9 mouse cellular contexts compared by ENCODE assay signal in genomic region chr3:153689793-153690291, GRCm38 (mm10). TPM values are rescaled to one million over a fixed set of nuclear protein-coding genes. Genes with fewer than 3 reads are reported as not detected.
DNase-seq lines count a peak whose midpoint lies in the region; ATAC-seq lines count a peak whose summit lies in the region.
"Had no signal": no experiment of that assay in that cellular context is flagged by ENCODE, and none has a peak within 500 bp of the region (broad histone marks: within the 10 kb centered on the region; RNA-seq: fewer than 3 reads in every experiment).

No protein-coding gene starts in this region.

- H3K27me3 ChIP-seq in heart, embryonic 15.5 days = no peaks in the 10 kb centered on the region
- no peaks in the 10 kb centered on the region for H3K27me3 ChIP-seq in limb, embryonic 15.5 days
- H3K27me3 ChIP-seq: neural tube, embryonic 12.5 days had no signal

- H3K4me1 ChIP-seq in heart, embryonic 15.5 days (replicated peaks) = peaks cover 33% of the 10 kb centered on the region
- H3K4me1 ChIP-seq in limb, embryonic 15.5 days = peaks cover 30% of the 10 kb centered on the region

- no peaks in the 10 kb centered on the region for H3K36me3 ChIP-seq in heart, embryonic 15.5 days
- no peaks in the 10 kb centered on the region for H3K36me3 ChIP-seq in limb, embryonic 15.5 days
- H3K36me3 ChIP-seq: neural tube, embryonic 12.5 days had no signal

- H3K9ac ChIP-seq in heart, embryonic 15.5 days = no peak overlapping the region
- H3K9ac ChIP-seq in limb, embryonic 15.5 days = 0 out of 2 replicates have a peak overlapping the region, but pooled peaks have one; percentile 10
- H3K9ac ChIP-seq: neural tube, embryonic 12.5 days had no signal

- ATAC-seq in heart, embryonic 15.5 days (replicated peaks; ENCODE audit: insufficient number of reproducible peaks, insufficient read depth, low FRiP score, low read depth) = peak; percentile 84
- peak; percentile 58; the same call in 1 of the 2 replicates for ATAC-seq in limb, embryonic 15.5 days (ENCODE audit: insufficient number of reproducible peaks, low FRiP score, low TSS enrichment, low read depth)

- peak overlapping the region; percentile 9; the same call in 1 of the 2 replicates for H3K4me3 ChIP-seq in heart, embryonic 15.5 days
- no peak overlapping the region for H3K4me3 ChIP-seq in limb, embryonic 15.5 days
- H3K4me3 ChIP-seq: neural tube, embryonic 12.5 days had no signal

- H3K9me3 ChIP-seq in heart, embryonic 15.5 days (replicated peaks) = no peaks in the 10 kb centered on the region
- no peaks in the 10 kb centered on the region for H3K9me3 ChIP-seq in limb, embryonic 15.5 days
- H3K9me3 ChIP-seq: neural tube, embryonic 12.5 days had no signal

- H3K27ac ChIP-seq in heart, embryonic 15.5 days = peak overlapping the region; percentile 79
- peak overlapping the region; percentile 77 for H3K27ac ChIP-seq in limb, embryonic 15.5 days

- H3K4me2 ChIP-seq in heart, embryonic 15.5 days = peak overlapping the region; percentile 40
- H3K4me2 ChIP-seq in limb, embryonic 15.5 days = peak overlapping the region; percentile 19; the same call in 1 of the 2 replicates
- H3K4me2 ChIP-seq: neural tube, embryonic 12.5 days had no signal

- DNase-seq in MEL-GATA-1-ER (ENCODE audit: extremely low read depth, low read depth) = peak; percentile 94
- peak; percentile 17 for DNase-seq in adrenal gland, postnatal 25 days
- DNase-seq in yolk sac, embryonic 10.5 days (ENCODE audit: low spot score) = peak; percentile 56
- DNase-seq in urinary bladder, postnatal 25 days (ENCODE audit: low spot score) = no peak
- no peak for DNase-seq in right cerebral cortex, postnatal 10 days (ENCODE audit: low spot score in 2 of 2)
- DNase-seq in cerebellum, postnatal 36 days = no peak

- WGBS in heart, embryonic 15.5 days = 24% methylated on average over 11 of the region's 11 CpGs
- 22% methylated on average over 11 of the region's 11 CpGs for WGBS in limb, embryonic 15.5 days

RNA-seq across cellular contexts. Expression of gene St6galnac3, which starts 35.1 kb away (rescaled TPM):
- 6.5 and 10.4 TPM in 2 replicates for total RNA-seq in adrenal gland, postnatal 25 days (2021)
- polyA plus RNA-seq in heart, embryonic 15.5 days (2015; fragmentation: Nextera tagmentation; extraction: Ambion mirVana) = 15.8 and 25.5 TPM in 2 replicates
- 33.5 and 35.7 TPM in 2 replicates for polyA plus RNA-seq in limb, embryonic 15.5 days (2015; fragmentation: Nextera tagmentation; extraction: Ambion mirVana)

Comparison
In these comparisons a context has a peak if more than half of its experiments do, and no peak if none do; other contexts are left out.
1. DNase-seq: peak in MEL-GATA-1-ER (single experiment), adrenal gland, postnatal 25 days (single experiment) and yolk sac, embryonic 10.5 days (single experiment); none in urinary bladder, postnatal 25 days (single experiment), right cerebral cortex, postnatal 10 days (0 of 2) and cerebellum, postnatal 36 days (0 of 2).